Mouse (Mus musculus): ENCODE results near the gene Ifna16. TPM values are rescaled to one million over a fixed set of nuclear protein-coding genes. Genes with fewer than 3 reads are reported as not detected.

The Ifna16 gene
- polyA plus RNA-seq, 1 experiment from 2014 or later, result not detected

Other genes with a start within 250 kb of the Ifna16 start
- 7.3 and 7.8 TPM in 2 replicates for gene Hacd4, start 238.0 kb downstream of the Ifna16 start, polyA plus RNA-seq (2015; fragmentation: Nextera tagmentation; extraction: Ambion mirVana)
- gene Ifnb1, start 154.2 kb downstream of the Ifna16 start, polyA plus RNA-seq (2015; fragmentation: Nextera tagmentation; extraction: Ambion mirVana), result not detected in 2 replicates
- gene Ifna15, start 118.7 kb downstream of the Ifna16 start, polyA plus RNA-seq (2015; fragmentation: Nextera tagmentation; extraction: Ambion mirVana), result not detected in 2 replicates
- gene Ifna14, start 105.1 kb downstream of the Ifna16 start, polyA plus RNA-seq (2015; fragmentation: Nextera tagmentation; extraction: Ambion mirVana), result not detected in 2 replicates
- gene Ifna9, start 84.5 kb downstream of the Ifna16 start, polyA plus RNA-seq (2015; fragmentation: Nextera tagmentation; extraction: Ambion mirVana), result not detected in 2 replicates
- not detected in 2 replicates for gene Ifna12, start 73.5 kb downstream of the Ifna16 start, polyA plus RNA-seq (2015; fragmentation: Nextera tagmentation; extraction: Ambion mirVana)
- gene C87499, start 42.5 kb downstream of the Ifna16 start, polyA plus RNA-seq (2015; fragmentation: Nextera tagmentation; extraction: Ambion mirVana), result not detected in 2 replicates
- gene Ifna13, start 32.5 kb downstream of the Ifna16 start, polyA plus RNA-seq (2015; fragmentation: Nextera tagmentation; extraction: Ambion mirVana), result not detected in 2 replicates
- not detected in 2 replicates for gene Ifna2, start 7.0 kb upstream of the Ifna16 start, polyA plus RNA-seq (2015; fragmentation: Nextera tagmentation; extraction: Ambion mirVana)
- not detected in 2 replicates for gene Ifnab, start 14.4 kb upstream of the Ifna16 start, polyA plus RNA-seq (2015; fragmentation: Nextera tagmentation; extraction: Ambion mirVana)
- 0.76 and 1.1 TPM in 2 replicates for gene Gm26566, start 44.9 kb upstream of the Ifna16 start, polyA plus RNA-seq (2015; fragmentation: Nextera tagmentation; extraction: Ambion mirVana)
- gene Klhl9, start 45.5 kb upstream of the Ifna16 start, polyA plus RNA-seq (2015; fragmentation: Nextera tagmentation; extraction: Ambion mirVana), result 77.2 and 82.3 TPM in 2 replicates
- not detected in 2 replicates for gene Gm13271, start 77.9 kb upstream of the Ifna16 start, polyA plus RNA-seq (2015; fragmentation: Nextera tagmentation; extraction: Ambion mirVana)
- 0.25 TPM in 2 replicates for gene Gm13283, start 83.2 kb upstream of the Ifna16 start, polyA plus RNA-seq (2015; fragmentation: Nextera tagmentation; extraction: Ambion mirVana)
- 0.39 and 0.45 TPM in 2 replicates for gene Gm13290, start 96.9 kb upstream of the Ifna16 start, polyA plus RNA-seq (2015; fragmentation: Nextera tagmentation; extraction: Ambion mirVana)
- not detected in 2 replicates for gene Gm13289, start 100.0 kb upstream of the Ifna16 start, polyA plus RNA-seq (2015; fragmentation: Nextera tagmentation; extraction: Ambion mirVana)
- not detected in 2 replicates for gene Gm13272, start 102.9 kb upstream of the Ifna16 start, polyA plus RNA-seq (2015; fragmentation: Nextera tagmentation; extraction: Ambion mirVana)
- 0.50 TPM in 1 of 2 replicates, not detected in the other for gene Ifnz, start 105.2 kb upstream of the Ifna16 start, polyA plus RNA-seq (2015; fragmentation: Nextera tagmentation; extraction: Ambion mirVana)
- gene Gm13276, start 108.8 kb upstream of the Ifna16 start, polyA plus RNA-seq (2015; fragmentation: Nextera tagmentation; extraction: Ambion mirVana), result not detected in 2 replicates
- gene Gm13277, start 111.7 kb upstream of the Ifna16 start, polyA plus RNA-seq (2015; fragmentation: Nextera tagmentation; extraction: Ambion mirVana), result not detected in 2 replicates
- not detected in 2 replicates for gene Gm13278, start 114.6 kb upstream of the Ifna16 start, polyA plus RNA-seq (2015; fragmentation: Nextera tagmentation; extraction: Ambion mirVana)
- not detected in 2 replicates for gene Gm13275, start 117.6 kb upstream of the Ifna16 start, polyA plus RNA-seq (2015; fragmentation: Nextera tagmentation; extraction: Ambion mirVana)
- not detected in 2 replicates for gene Gm13279, start 120.5 kb upstream of the Ifna16 start, polyA plus RNA-seq (2015; fragmentation: Nextera tagmentation; extraction: Ambion mirVana)
- 0.72 and 1.6 TPM in 2 replicates for gene Gm13285, start 122.7 kb upstream of the Ifna16 start, polyA plus RNA-seq (2015; fragmentation: Nextera tagmentation; extraction: Ambion mirVana)
- not detected in 2 replicates for gene Gm13287, start 126.3 kb upstream of the Ifna16 start, polyA plus RNA-seq (2015; fragmentation: Nextera tagmentation; extraction: Ambion mirVana)
- gene Gm13288, start 128.6 kb upstream of the Ifna16 start, polyA plus RNA-seq (2015; fragmentation: Nextera tagmentation; extraction: Ambion mirVana), result not detected in 2 replicates
- not detected in 2 replicates for gene Ifna7, start 139.3 kb upstream of the Ifna16 start, polyA plus RNA-seq (2015; fragmentation: Nextera tagmentation; extraction: Ambion mirVana)
- gene Ifna11, start 143.0 kb upstream of the Ifna16 start, polyA plus RNA-seq (2015; fragmentation: Nextera tagmentation; extraction: Ambion mirVana), result not detected in 2 replicates
- not detected in 2 replicates for gene Ifna6, start 150.5 kb upstream of the Ifna16 start, polyA plus RNA-seq (2015; fragmentation: Nextera tagmentation; extraction: Ambion mirVana)
- gene Ifna5, start 158.6 kb upstream of the Ifna16 start, polyA plus RNA-seq (2015; fragmentation: Nextera tagmentation; extraction: Ambion mirVana), result not detected in 2 replicates
- gene Ifna4, start 164.9 kb upstream of the Ifna16 start, polyA plus RNA-seq (2015; fragmentation: Nextera tagmentation; extraction: Ambion mirVana), result not detected in 2 replicates
- not detected in 2 replicates for gene Ifna1, start 173.2 kb upstream of the Ifna16 start, polyA plus RNA-seq (2015; fragmentation: Nextera tagmentation; extraction: Ambion mirVana)
- not detected in 2 replicates for gene Ifne, start 203.3 kb upstream of the Ifna16 start, polyA plus RNA-seq (2015; fragmentation: Nextera tagmentation; extraction: Ambion mirVana)

Measured in heart, embryonic 16.5 days (tissue).